Mouse (Mus musculus): ENCODE data around the gene Tubb3.
A peak's percentile ranks its signal among the peaks of the same experiment; 100 is the strongest.

- TF ChIP-seq CTCF (IDR thresholded peaks at IDR 0.05; ENCODE audit: borderline replicate concordance, insufficient read depth, low read depth, low read length) (no peak), POLR2A (IDR thresholded peaks at IDR 0.05; ENCODE audit: borderline replicate concordance, insufficient read depth, low read length) (peak; percentile 98)
Observed at GRCm38 (mm10) chr8:123411246-123411645, at the start of gene Tubb3.
